Mouse (Mus musculus) stomach, postnatal 0 days (tissue): Measurements from ENCODE around the gene Tceal7. TPM values are rescaled to one million over a fixed set of nuclear protein-coding genes. Genes with fewer than 3 reads are reported as not detected.
A peak's percentile ranks its signal among the peaks of the same experiment; 100 is the strongest.

Source experiments
- ATAC-seq: fragments of 200-750 bp; cut with Nextera tagmentation; 2 replicates; pipeline ENCODE4 v1.8.0; 2017; ENCODE audit not compliant: low FRiP score, low TSS enrichment
- DNase-seq: peaks from one replicate; pipeline ENCODE4 v3.0.0-alpha.2; 2016; ENCODE audit warnings: low spot score
- H3K27ac ChIP-seq: fragments of 300-500 bp; sonication (generic); replicated peaks from 2 replicates; pipeline ENCODE4 v1.5.1; 2014; ENCODE audit warnings: mild to moderate bottlenecking, control low read depth
- H3K27me3 ChIP-seq: fragments of 300-500 bp; sonication (generic); 2 replicates; pipeline ENCODE4 v1.6.1; 2014; ENCODE audit warnings: low read length; ENCODE audit not compliant: control insufficient read depth, insufficient read depth
- H3K36me3 ChIP-seq: fragments of 300-500 bp; sonication (generic); 2 replicates; pipeline ENCODE4 v1.6.1; 2014; ENCODE audit warnings: low read length, mixed read lengths; ENCODE audit not compliant: control insufficient read depth, insufficient read depth
- H3K4me1 ChIP-seq: fragments of 300-500 bp; sonication (generic); replicated peaks from 2 replicates; pipeline ENCODE4 v1.6.1; 2014; ENCODE audit warnings: antibody characterized with exemption; ENCODE audit not compliant: control insufficient read depth, insufficient read depth
- H3K4me2 ChIP-seq: fragments of 300-500 bp; sonication (generic); replicated peaks from 2 replicates; pipeline ENCODE4 v1.6.1; 2014; ENCODE audit warnings: low read depth, mild to moderate bottlenecking, control low read depth, moderate library complexity
- H3K4me3 ChIP-seq: fragments of 300-500 bp; sonication (generic); 2 replicates; pipeline ENCODE4 v1.5.1; 2014; ENCODE audit warnings: low read depth, low read length, control low read depth
- H3K9ac ChIP-seq: fragments of 300-500 bp; sonication (generic); 2 replicates; pipeline ENCODE4 v1.6.1; 2014; ENCODE audit warnings: mild to moderate bottlenecking, low read length, control low read depth, mixed read lengths
- H3K9me3 ChIP-seq: fragments of 300-500 bp; sonication (generic); 2 replicates; pipeline ENCODE4 v1.6.1; 2016; ENCODE audit warnings: low read length; ENCODE audit not compliant: control insufficient read depth
- CTCF ChIP-seq: IDR thresholded peaks from 2 replicates; pipeline ENCODE4 v1.5.1; 2016; ENCODE audit warnings: antibody characterized with exemption, low read depth, mild to moderate bottlenecking, moderate library complexity
- EP300 ChIP-seq: optimal IDR thresholded peaks from 2 replicates; pipeline ENCODE3; 2016; ENCODE audit warnings: antibody characterized with exemption
- WGBS: fragments of 180-500 bp; shearing (Covaris S2); extraction: QIAGEN DNeasy Blood & Tissue Kit; methylation state at CpG from one replicate; pipeline ENCODE4 v1.1.7; 2014; 5-methylcytosine and 5-hydroxymethylcytosine counted together
- polyA plus RNA-seq: library from polyadenylated mRNA; unstranded; fragments of >200 nt; fragmentation: Nextera tagmentation; extraction: Ambion mirVana; gene quantifications from 2 replicates; pipeline ENCODE4 v1.2.1, GENCODE M21; 2015

Tceal7 gene
- polyA plus RNA-seq, 1 experiment from 2014 or later, result 0.84 TPM

DNA sequence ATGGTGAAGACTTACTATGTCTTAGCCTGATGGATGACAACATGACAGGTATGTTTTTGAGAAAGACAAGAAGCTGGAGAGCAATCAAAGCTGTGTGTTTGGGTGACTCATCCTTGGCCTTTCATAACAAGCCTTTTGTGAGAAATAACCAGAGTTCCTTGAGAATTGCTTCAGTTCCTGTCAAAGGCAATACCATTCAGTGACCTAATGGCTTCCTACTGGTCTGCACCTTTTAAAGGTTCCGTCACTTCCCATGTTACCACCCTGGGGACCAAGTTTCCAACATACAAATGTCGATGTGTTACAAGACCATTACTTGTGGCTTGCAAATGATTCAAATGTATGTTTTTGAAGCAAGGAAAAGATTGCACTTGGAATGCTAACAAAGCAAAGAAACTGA is 28.6 kb downstream of the Tceal7 start:
- Histone ChIP-seq H3K4me1 (no peaks in the 10 kb centered on the region), H3K36me3 (no peaks in the 10 kb centered on the region), H3K4me3 (no peak overlapping the region), H3K9ac (no peak overlapping the region), H3K27ac (no peak overlapping the region), H3K27me3 (no peaks in the 10 kb centered on the region), H3K9me3 (no peaks in the 10 kb centered on the region), H3K4me2 (no peak overlapping the region)
- no peak for TF ChIP-seq CTCF
- no peak for TF ChIP-seq EP300
- WGBS, result 68% methylated on average over 2 of the region's 2 CpGs
- ATAC-seq, result no peak
- DNase-seq, result no peak

- H3K9me3 ChIP-seq, result no peaks in the 10 kb centered on the region
- H3K4me1 ChIP-seq, result no peaks in the 10 kb centered on the region
- peak; percentile 92 for ATAC-seq
- H3K27me3 ChIP-seq, result no peaks in the 10 kb centered on the region
- WGBS, result 16% methylated on average over 20 of the region's 20 CpGs
- peak within 1 kb of the TSS; percentile 73 for H3K27ac ChIP-seq
- peak within 1 kb of the TSS; percentile 64 for H3K9ac ChIP-seq
- peak; percentile 81 for DNase-seq
- H3K4me2 ChIP-seq, result peak within 1 kb of the TSS; percentile 53
- H3K36me3 ChIP-seq, result no peaks in the 10 kb centered on the region
- H3K4me3 ChIP-seq, result peak within 1 kb of the TSS; percentile 54
- no peak for TF ChIP-seq EP300
- TF ChIP-seq CTCF, result no peak
Measured at GRCm38 (mm10) chrX:136244574-136245229, 30.1 kb downstream of the Tceal7 start, which contains the start of gene Tceal9. TSS of gene Tceal9 (plus strand) at chrX:136245079.

DNA sequence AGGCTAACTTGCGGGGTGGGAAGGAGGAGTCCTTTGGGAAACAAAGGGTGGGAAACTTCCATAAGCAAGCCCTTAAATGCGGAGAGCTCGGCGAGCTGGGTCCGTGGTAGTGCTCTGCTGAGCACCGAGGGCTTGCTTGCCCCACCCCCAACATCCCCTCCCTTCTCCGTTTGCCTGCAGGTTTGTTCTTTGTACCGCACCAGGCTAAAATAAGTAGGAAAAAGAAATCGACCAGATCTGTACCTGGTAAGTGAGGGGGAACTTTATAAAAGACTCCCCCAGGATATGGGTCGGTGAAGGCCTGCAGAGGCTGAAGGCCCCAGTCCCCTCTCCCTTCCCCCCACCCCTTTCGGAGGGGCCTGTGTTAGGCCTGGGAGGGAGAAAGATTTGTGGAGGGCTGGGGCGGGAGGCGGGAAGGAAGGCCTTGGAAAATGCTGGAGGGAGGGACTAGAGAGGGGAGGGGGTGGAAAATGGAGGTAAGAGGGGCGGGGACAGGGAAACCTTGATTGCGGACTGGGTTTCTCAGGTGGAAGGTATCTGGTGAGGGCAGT is 31.0 kb downstream of the Tceal7 start:
- no peaks in the 10 kb centered on the region for H3K9me3 ChIP-seq
- ATAC-seq (peak; percentile 66), DNase-seq (peak; percentile 49)
- H3K4me1 ChIP-seq, result no peaks in the 10 kb centered on the region
- H3K36me3 ChIP-seq, result no peaks in the 10 kb centered on the region
- peak overlapping the region; percentile 73 for H3K27ac ChIP-seq
- peak overlapping the region; percentile 64 for H3K9ac ChIP-seq
- TF ChIP-seq CTCF (no peak), EP300 (no peak)
- WGBS, result 18% methylated on average over 11 of the region's 15 CpGs
- no peaks in the 10 kb centered on the region for H3K27me3 ChIP-seq
- H3K4me3 ChIP-seq, result peak overlapping the region; percentile 54
- peak overlapping the region; percentile 53 for H3K4me2 ChIP-seq

GRCm38 (mm10) chrX:136248811-136249210 is 34.2 kb downstream of the Tceal7 start:
- ATAC-seq (no peak), DNase-seq (no peak)
- H3K9ac ChIP-seq, result no peak overlapping the region
- H3K36me3 ChIP-seq, result no peaks in the 10 kb centered on the region
- H3K27ac ChIP-seq, result no peak overlapping the region
- 37% methylated on average over 6 of the region's 6 CpGs for WGBS
- TF ChIP-seq EP300, result no peak
- no peak for TF ChIP-seq CTCF
- H3K4me1 ChIP-seq, result no peaks in the 10 kb centered on the region
- H3K9me3 ChIP-seq, result no peaks in the 10 kb centered on the region
- no peak overlapping the region for H3K4me2 ChIP-seq
- no peaks in the 10 kb centered on the region for H3K27me3 ChIP-seq
- H3K4me3 ChIP-seq, result no peak overlapping the region

DNA sequence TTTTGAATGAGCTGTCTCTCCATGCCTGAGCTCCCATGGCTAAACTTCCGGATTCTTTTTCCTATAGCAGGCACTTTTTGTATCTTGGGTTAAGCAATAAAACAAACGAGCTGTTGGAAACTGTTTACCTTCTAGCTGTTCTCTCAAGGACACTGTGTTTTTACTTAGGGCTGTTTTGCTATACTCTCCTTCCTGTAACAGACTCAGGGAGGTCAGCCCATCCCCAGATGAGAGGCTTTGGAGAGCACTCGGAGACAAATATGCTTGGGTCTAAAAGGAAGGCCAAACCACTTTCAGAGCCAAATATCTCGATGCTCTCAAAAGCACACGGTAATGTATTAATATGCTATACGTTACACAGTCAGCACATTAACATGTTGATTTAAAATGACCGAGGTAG is 35.1 kb downstream of the Tceal7 start:
- Histone ChIP-seq H3K9me3 (no peaks in the 10 kb centered on the region), H3K4me3 (no peak overlapping the region), H3K36me3 (no peaks in the 10 kb centered on the region), H3K27ac (no peak overlapping the region), H3K27me3 (no peaks in the 10 kb centered on the region), H3K4me2 (no peak overlapping the region), H3K9ac (no peak overlapping the region), H3K4me1 (no peaks in the 10 kb centered on the region)
- DNase-seq (no peak), ATAC-seq (no peak)
- WGBS, result 40% methylated on average over 7 of the region's 7 CpGs
- TF ChIP-seq EP300, result no peak
- no peak for TF ChIP-seq CTCF

DNA sequence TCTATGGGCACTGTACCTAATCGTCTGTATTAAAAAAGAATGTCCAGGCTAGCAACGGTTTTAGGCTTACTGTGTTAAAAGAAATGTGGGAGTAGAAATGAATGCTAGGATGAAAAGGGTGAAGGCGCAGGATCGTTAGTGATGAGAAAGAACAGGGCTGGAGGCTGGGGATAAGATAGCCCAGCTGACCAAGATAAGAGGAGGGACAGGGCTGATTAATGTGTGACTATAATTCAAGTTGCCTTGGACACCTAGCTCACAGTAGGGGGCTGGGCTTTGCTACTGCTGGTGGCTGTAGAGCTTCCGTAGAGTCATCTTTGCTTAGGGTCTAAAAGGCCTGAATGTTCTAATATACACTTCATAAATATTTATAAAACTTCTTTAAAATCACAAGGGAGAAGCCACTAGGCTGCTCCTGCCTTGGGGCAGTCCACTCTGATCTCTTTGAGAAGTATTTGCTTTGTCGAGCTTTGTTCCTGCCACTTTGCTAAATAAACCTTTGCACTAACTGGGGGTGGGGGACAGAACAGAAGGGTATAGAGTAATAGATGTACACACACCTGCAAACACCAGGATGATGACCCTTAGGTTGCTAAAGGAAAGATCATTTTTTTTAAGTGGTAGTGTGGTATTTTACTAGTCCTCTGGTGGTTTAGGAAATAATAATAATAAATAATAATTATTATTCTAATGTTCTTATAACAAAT is 37.6 kb downstream of the Tceal7 start:
- Histone ChIP-seq H3K4me3 (no peak overlapping the region), H3K9me3 (no peaks in the 10 kb centered on the region), H3K27ac (no peak overlapping the region), H3K9ac (no peak overlapping the region), H3K4me1 (no peaks in the 10 kb centered on the region), H3K4me2 (no peak overlapping the region), H3K27me3 (no peaks in the 10 kb centered on the region), H3K36me3 (no peaks in the 10 kb centered on the region)
- TF ChIP-seq EP300 (no peak), CTCF (no peak)
- DNase-seq (no peak), ATAC-seq (no peak)
- 44% methylated on average over 6 of the region's 6 CpGs for WGBS
